Mouse (Mus musculus) regulatory T cell (primary cell): ENCODE results near the gene Emd.

Experiments
- in situ Hi-C: fragments of 300-600 bp; cut with MboI, MseI; formaldehyde crosslinking; loops from one replicate; pipeline ENCODE4 v1.15.1; 2025; ENCODE audit warnings: high pct_unique_total_duplicates

Emd gene

DNA sequence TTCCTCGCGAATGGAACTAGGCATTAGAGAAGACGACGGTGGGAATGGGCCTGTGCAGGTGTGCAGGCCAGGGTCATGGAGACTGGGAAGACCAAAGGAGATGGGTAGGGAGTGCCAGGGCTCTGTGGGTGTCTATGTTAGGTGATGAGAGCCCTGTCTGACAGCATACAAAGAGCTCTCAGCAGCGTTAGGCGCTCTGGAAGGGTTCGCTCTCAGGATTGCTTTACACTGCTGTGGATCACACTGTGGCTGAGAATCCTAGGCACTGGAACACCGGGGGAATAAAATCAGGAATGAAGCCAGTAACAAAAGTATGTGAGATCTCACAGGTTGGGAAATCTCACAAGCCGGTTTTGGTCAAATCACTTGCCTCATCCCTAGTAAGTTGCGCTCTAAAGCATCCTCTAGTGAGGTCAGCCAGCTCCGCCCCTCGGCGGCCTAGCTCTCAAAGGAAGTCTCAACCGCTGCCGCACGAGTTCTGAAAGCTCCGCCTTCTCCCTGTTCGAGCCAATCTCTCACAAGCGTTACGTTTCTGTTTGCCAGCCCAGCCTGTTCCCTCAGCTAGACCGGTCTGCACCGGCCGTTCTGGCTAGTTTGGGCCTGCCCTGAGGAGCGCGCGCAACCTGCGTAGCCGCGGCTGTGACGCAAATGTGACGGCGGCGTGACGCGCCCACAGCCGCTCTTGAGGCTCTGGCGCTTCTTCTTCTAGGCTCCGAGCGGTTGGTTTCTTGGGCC lies at the start of gene Emd:
Gene Emd, plus strand, starts transcription at position 535 of the 735 bp plus-strand sequence.
- in situ Hi-C loops = loop anchor here (5.0 kb wide), 1 partner anchor 158 kb away; no protein-coding TSS in a partner anchor

GRCm38 (mm10) chrX:74218496-74218895 lies 36.0 kb upstream of the Emd start:
- in situ Hi-C loops = no loop called here

DNA sequence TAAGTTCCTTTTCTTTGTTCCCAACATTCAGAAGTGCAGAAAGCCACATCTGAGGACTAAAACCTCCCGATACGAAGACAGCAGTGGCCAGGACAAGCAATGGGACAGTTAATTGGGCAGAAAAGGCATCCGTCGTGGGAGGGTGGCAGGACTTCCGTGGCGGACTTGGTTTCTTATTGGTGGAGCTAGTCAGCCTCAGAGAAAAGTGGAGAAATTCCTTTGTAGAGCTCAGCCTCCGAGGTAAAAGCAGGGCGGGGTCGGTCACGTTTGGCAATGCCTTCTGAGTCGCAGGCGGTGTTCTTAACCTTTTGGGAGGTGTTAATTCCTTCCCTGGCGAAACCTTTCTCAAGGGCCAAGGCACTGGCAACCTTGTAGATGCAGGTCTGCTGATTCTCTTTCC lies 35.0 kb upstream of the Emd start:
- in situ Hi-C loops = no loop called here

DNA sequence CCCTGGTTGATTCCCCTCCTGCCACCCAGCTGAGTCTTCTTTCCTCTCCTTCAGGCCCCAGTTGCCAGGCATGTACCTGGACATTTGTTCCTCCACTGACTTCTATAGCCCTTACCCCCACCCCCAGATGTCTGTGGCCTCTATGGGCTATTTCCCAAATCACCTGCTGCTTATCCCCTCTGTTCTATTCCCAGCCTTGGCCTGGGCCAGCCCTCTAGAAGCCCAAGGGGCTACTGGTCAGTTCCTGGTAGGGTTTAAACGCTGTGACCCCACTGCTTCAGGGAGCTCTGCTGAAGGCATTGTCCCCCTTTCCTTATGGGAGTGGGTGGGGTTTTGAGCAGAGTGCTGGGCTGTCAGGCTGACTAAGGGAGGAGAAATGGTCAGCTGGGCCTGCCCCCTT lies 34.4 kb upstream of the Emd start:
- in situ Hi-C loops = loop anchor here (5.0 kb wide), 1 partner anchor 47 kb away; no protein-coding TSS in a partner anchor

DNA sequence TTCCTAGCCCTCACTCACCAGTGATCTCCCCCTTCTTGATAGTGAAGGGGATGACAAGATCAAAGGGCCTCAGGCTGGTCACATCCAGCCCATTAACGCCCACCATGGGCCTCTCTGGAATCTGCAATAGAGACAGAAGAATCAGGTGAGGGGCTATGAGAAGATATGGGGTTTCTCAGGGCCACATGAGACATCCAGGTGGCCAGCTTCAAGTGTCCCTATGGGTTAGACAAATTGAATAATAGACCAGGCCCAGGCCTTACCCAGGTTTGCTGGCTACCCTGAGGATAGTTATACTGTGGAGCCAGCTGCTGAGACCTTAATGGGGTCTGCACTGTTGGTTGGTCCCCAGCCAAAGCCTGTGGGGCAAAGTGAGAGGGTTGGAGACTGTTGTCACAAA lies 24.4 kb upstream of the Emd start:
- in situ Hi-C loops = no loop called here

DNA sequence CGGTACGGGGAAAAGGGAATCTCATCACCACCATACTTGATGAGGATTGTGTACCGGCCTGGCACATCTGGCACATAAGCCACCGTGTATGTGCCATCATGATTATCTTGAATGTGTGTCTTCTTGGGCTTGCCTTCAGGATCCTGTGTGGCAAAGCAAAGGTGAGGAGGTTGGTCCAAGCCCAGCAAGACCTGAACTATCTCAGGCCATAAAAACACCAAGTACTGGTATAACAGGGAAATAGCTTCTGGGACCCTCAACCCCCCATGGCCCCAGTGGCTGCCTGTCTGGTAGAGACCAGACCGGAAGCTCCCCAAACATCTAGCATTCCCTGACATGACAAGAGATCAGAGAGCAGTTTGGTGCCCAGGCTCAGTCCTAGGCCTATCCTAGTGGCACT lies 21.3 kb upstream of the Emd start:
- in situ Hi-C loops = no loop called here

DNA sequence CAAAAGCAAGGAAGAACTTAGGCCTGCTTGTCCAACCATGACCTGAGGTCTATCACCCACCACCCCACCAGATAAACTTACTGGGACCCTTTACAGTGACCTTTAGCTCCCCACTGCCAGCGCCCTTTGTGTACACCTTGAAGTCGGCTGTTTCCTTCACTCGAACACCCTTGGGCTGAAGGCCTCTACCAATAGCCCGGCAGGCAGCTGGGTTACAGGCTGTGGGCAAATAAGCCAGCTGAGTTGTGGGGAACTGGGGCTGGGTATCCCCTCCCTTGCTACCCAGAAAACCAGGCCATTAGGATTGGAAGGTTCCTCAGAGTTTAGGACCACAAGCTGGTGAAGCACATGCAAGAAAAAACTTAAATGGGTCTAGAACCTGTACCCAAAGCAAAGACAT lies 14.2 kb upstream of the Emd start:
- in situ Hi-C loops = no loop called here

DNA sequence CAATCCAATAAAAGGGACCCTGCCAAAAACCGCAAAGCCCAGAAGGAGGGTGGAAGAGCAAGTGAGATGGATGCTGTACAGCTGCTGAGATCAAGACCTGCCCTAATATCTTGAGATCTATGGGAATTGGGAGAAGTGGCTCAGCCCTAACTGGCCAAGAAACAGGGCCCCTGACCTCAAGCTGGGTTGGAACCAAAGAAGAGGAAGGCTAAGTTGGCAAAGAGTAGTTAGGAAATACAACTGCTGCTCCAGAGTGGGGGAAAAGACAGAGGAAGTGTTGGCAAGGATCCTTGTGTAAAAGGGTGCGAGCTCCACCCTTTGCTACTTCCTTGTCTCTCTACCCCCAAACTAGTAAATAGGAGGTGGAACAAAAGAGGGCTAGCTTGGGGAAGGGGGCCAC lies 11.1 kb upstream of the Emd start:
- in situ Hi-C loops = no loop called here

DNA sequence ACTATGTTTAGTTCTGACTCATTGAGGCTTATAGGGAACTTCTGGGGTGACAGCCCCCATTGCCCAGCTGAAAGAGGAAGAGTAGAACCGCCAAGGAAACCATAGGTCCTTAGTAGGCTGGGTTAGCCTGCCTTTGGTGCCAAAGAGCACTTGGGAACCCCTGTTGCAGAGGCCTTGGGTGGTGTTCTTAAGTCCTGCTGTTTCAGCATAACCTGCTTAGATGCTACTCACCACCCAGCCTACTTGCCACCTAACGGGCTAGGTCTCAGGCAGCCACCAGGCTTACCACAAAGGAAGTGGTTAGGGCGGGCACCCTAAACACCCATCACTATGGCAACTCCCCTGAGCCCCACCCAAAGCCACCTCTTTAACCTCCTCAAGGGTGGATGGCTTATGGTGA lies 10.7 kb upstream of the Emd start:
- in situ Hi-C loops = no loop called here

GRCm38 (mm10) chrX:74244614-74245083 lies 9.8 kb upstream of the Emd start:
- in situ Hi-C loops = no loop called here

- in situ Hi-C loops = no loop called here
Observed at GRCm38 (mm10) chrX:74245107-74245506, 9.4 kb upstream of the Emd start.

DNA sequence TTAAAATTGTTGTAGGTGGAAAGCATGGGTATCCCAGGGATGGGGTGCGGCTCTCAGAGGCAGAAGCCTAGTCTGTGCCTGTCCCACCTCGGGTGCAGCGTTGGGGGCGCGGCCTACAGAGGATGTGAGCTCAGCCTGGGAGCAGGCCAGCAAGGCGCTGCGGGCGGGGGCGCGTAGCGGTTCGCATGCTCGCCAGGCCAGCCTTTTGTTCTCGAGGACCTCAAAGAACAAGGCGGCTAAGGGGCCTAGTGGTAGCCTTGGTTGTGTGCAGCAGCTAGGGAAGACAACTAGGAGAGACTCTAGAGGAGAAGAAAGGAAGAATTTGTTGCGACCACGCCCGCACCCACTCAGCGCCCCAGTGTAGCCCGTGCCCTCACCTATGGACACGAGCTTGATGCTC lies 8.8 kb upstream of the Emd start:
- in situ Hi-C loops = no loop called here

DNA sequence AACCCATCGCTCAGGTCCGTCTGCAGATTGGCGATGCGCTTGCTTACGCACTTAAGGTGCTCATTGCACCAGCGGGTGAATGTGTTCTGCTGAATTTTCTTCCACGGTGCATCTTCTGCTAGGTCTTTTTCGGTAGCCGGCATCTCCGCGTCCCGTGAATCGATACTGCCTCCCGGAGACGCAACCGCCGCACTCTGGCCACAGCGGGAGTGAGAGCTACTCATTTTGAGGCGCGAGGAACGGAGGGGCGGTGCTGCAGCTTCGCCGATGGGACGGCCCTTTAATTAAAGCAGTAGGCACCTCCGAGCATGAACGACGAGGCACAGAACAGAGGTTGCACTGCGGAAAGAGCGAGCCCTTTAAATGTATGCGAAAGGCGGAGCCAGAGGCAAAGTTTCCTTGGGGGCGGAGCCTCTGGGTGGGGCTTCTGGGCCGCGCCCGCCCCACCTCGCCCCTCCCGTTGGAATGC lies 8.2 kb upstream of the Emd start:
- in situ Hi-C loops = no loop called here

DNA sequence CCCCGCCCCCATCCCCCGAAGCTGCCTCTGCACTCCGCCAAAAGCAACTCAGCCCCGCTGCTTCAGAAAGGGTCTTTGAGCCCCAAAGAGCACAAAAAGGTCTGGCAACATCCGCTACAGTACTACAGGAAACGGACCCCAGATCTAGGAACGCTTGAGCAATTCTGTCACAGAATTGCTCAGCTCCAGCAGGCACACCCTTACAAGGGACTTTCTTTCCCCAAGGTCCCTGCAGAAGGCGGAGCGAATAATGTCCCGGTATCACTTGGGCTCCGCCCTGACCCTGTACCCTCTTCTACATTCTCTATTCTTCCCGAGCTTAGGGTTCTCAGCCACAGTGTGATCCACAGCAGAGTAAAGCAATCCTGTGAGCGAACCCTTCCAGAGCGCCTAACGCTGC lies 7.8 kb upstream of the Emd start:
- in situ Hi-C loops = no loop called here

DNA sequence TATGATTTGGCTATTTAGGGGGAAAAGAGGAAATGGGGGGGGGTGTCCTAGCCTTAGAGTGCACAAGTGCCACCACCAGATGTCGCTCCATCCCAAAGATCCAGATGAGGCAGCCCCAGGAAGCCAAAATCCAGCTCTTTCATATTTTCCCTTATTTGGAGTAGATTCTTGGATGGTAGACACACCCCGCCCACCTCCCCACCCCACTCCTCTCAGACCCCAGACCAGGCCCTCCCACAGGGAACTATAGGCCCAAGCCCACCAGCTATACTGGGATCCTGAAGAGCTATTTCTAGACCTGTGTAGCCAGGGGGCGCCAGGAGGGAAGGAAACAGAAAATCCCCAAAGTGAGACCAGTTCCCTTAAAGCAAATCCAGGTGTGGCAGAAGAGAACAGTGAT lies 5.8 kb upstream of the Emd start:
- in situ Hi-C loops = no loop called here

GRCm38 (mm10) chrX:74249615-74250014 lies 4.9 kb upstream of the Emd start, which contains the start of gene Flna:
Gene Flna, minus strand, starts transcription at chrX:74249820.
- in situ Hi-C loops = loop anchor here (5.0 kb wide), 1 partner anchor 163 kb away; no protein-coding TSS in a partner anchor

GRCm38 (mm10) chrX:74254888-74255565 lies 540 bp downstream of the Emd start:
- in situ Hi-C loops = loop anchor here (5.0 kb wide), 1 partner anchor 157 kb away; no protein-coding TSS in a partner anchor

DNA sequence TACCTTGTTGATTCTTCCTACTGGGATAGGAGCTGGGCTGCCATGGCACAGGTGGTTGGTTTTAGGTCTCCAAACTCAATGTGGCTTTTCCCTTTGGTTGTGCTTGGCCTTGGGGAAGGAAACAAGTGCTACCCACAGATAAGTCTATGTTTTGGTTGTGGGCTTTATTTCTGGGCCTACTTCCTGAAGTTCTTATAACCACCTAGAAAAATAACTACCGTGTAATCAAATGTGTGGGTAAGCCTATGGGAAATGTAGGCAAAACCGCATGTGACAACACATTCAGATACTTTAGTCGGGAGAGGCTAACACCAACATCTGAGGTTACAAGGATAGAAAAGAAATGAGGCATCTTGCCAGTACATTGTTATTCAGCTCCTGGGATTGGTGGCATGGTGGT lies 3.3 kb downstream of the Emd start:
- in situ Hi-C loops = no loop called here

- in situ Hi-C loops = loop anchor here (5.0 kb wide), 1 partner anchor 47 kb away; no protein-coding TSS in a partner anchor
Observed at GRCm38 (mm10) chrX:74269736-74270061, 15.2 kb downstream of the Emd start.

- in situ Hi-C loops = no loop called here
Observed at GRCm38 (mm10) chrX:74270062-74270901, 15.8 kb downstream of the Emd start, which contains the start of gene Rpl10. Gene Rpl10, plus strand, starts transcription at chrX:74270812.

- in situ Hi-C loops = no loop called here
Observed at GRCm38 (mm10) chrX:74270902-74271551, 16.5 kb downstream of the Emd start.
